Mouse (Mus musculus): ENCODE results near the gene Tmprss9.
"Not testable (repeated sequence)": the region's sequence is repeated elsewhere in the genome, so short reads cannot be mapped to it uniquely, and the experiment has no call there.

Tmprss9 gene

GRCm38 (mm10) chr10:80871581-80871980, at the start of gene Tmprss9:
TSS of gene Tmprss9 (plus strand) at chr10:80871848.
- no peak for DNase-seq (ENCODE audit: low spot score)

GRCm38 (mm10) chr10:80821991-80822390, 49.7 kb upstream of the Tmprss9 start:
- no peak for DNase-seq (ENCODE audit: low spot score)

GRCm38 (mm10) chr10:80822528-80822927, 49.1 kb upstream of the Tmprss9 start:
- DNase-seq (ENCODE audit: low spot score) = no peak

GRCm38 (mm10) chr10:80823316-80823715, 48.3 kb upstream of the Tmprss9 start:
- DNase-seq (ENCODE audit: low spot score) = no peak

- DNase-seq (ENCODE audit: low spot score) = no peak
Observed at GRCm38 (mm10) chr10:80823847-80824643, 47.6 kb upstream of the Tmprss9 start.

GRCm38 (mm10) chr10:80824827-80825226, 46.8 kb upstream of the Tmprss9 start:
- DNase-seq (ENCODE audit: low spot score) = no peak

GRCm38 (mm10) chr10:80826151-80827062, 45.2 kb upstream of the Tmprss9 start, which contains the start of gene Oaz1:
TSS of gene Oaz1 (plus strand) at chr10:80826656.
- peak; percentile 96 for DNase-seq (ENCODE audit: low spot score)

GRCm38 (mm10) chr10:80827063-80827869, 44.4 kb upstream of the Tmprss9 start:
- no peak for DNase-seq (ENCODE audit: low spot score)

GRCm38 (mm10) chr10:80827870-80828420, 43.7 kb upstream of the Tmprss9 start:
- DNase-seq (ENCODE audit: low spot score) = no peak

GRCm38 (mm10) chr10:80828587-80828986, 43.1 kb upstream of the Tmprss9 start:
- DNase-seq (ENCODE audit: low spot score) = not testable (repeated sequence)

GRCm38 (mm10) chr10:80829359-80830278, 42.0 kb upstream of the Tmprss9 start:
- no peak for DNase-seq (ENCODE audit: low spot score)

- peak; percentile 46 for DNase-seq (ENCODE audit: low spot score)
Observed at GRCm38 (mm10) chr10:80831136-80831535, 40.5 kb upstream of the Tmprss9 start.

- no peak for DNase-seq (ENCODE audit: low spot score)
Observed at GRCm38 (mm10) chr10:80832818-80833217, 38.8 kb upstream of the Tmprss9 start.

- no peak for DNase-seq (ENCODE audit: low spot score)
Observed at GRCm38 (mm10) chr10:80835617-80836016, 36.0 kb upstream of the Tmprss9 start.

GRCm38 (mm10) chr10:80836949-80837379, 34.7 kb upstream of the Tmprss9 start:
- DNase-seq (ENCODE audit: low spot score) = no peak

GRCm38 (mm10) chr10:80837827-80838226, 33.8 kb upstream of the Tmprss9 start:
- DNase-seq (ENCODE audit: low spot score) = no peak

GRCm38 (mm10) chr10:80838346-80838912, 33.2 kb upstream of the Tmprss9 start:
- DNase-seq (ENCODE audit: low spot score) = no peak

GRCm38 (mm10) chr10:80839848-80840247, 31.8 kb upstream of the Tmprss9 start:
- DNase-seq (ENCODE audit: low spot score) = no peak

- DNase-seq (ENCODE audit: low spot score) = no peak
Observed at GRCm38 (mm10) chr10:80841685-80842084, 30.0 kb upstream of the Tmprss9 start.

GRCm38 (mm10) chr10:80842334-80842733, 29.3 kb upstream of the Tmprss9 start:
- DNase-seq (ENCODE audit: low spot score) = no peak

All from ovary, postnatal 36 days (tissue).